Mouse (Mus musculus) bone marrow, adult 2 months (tissue): ENCODE measurements at regions not wholly inside any gene's neighbourhood (a gene's known extent, or its start where the extent isn't known, plus 50 kb on each side); places are given as distances from the start of the nearest gene placed in this dataset.

Experiments
- CTCF ChIP-seq: fragments of 200-500 bp; IDR thresholded peaks from 2 replicates; pipeline ENCODE4 v1.5.1; 2011; ENCODE audit warnings: low read length, control low read depth; ENCODE audit not compliant: control insufficient read depth, insufficient read depth
- POLR2A ChIP-seq: fragments of 200-500 bp; IDR thresholded peaks from 2 replicates; pipeline ENCODE4 v1.6.1; 2011; ENCODE audit warnings: low read depth, mild to moderate bottlenecking, control low read depth, low read length, borderline replicate concordance; ENCODE audit not compliant: control insufficient read depth

GRCm38 (mm10) chr9:60991509-60991908 lies 197.2 kb downstream of the Uaca start:
- TF ChIP-seq CTCF (no peak), POLR2A (peak; percentile 33; the same call in 1 of the 2 replicates)
